Mouse (Mus musculus) E14TG2a.4 (cell line): ENCODE results near the gene Csf2ra.
"Not testable (repeated sequence)": the region's sequence is repeated elsewhere in the genome, so short reads cannot be mapped to it uniquely, and the experiment has no call there.

Source experiments
- H3K27me3 ChIP-seq: 2 replicates; pipeline ENCODE4 v1.6.1; 2014; ENCODE audit warnings: low read length, control low read depth; ENCODE audit not compliant: insufficient read depth
- H3K36me3 ChIP-seq: 2 replicates; pipeline ENCODE4 v1.6.1; 2014; ENCODE audit warnings: low read length, control low read depth; ENCODE audit not compliant: insufficient read depth
- H3K4me1 ChIP-seq: replicated peaks from 2 replicates; pipeline ENCODE4 v1.6.1; 2014; ENCODE audit warnings: low read depth, low read length, control low read depth
- H3K4me3 ChIP-seq: replicated peaks from 2 replicates; pipeline ENCODE4 v1.5.1; 2014; ENCODE audit warnings: mild to moderate bottlenecking, low read length
- H3K9me3 ChIP-seq: 2 replicates; pipeline ENCODE4 v1.6.1; 2014; ENCODE audit warnings: low read length, control low read depth
- CTCF ChIP-seq: conservative IDR thresholded peaks from 2 replicates; pipeline ENCODE4 v1.5.1; 2014; ENCODE audit warnings: low read length
- NANOG ChIP-seq: IDR thresholded peaks from 2 replicates; pipeline ENCODE4 v1.6.1; 2014; ENCODE audit warnings: borderline replicate concordance, low read length, mixed read lengths
- POU5F1 ChIP-seq: IDR thresholded peaks from 2 replicates; pipeline ENCODE4 v1.6.1; 2014; ENCODE audit warnings: low read length, borderline replicate concordance

The Csf2ra gene

DNA sequence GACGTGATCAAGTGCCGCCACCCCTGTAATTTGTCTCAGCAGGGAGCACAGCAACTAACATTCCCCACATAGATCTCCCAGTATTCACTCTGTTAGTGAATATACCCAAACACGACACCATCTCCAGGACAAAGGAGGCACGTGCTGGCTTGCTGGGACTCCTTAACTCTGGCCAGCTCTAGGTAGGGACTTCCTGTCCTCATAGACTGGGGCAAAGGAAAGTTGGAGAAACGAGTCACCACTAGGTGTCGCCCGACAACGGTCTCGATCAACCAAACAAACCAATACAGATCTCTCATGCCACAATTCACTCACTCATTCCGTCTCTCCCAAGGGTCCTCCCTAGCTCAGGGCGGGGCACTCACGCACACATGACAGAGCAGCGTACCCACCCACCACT lies 28.9 kb downstream of the Csf2ra start:
- no peaks in the 10 kb centered on the region for H3K9me3 ChIP-seq
- no peaks in the 10 kb centered on the region for H3K36me3 ChIP-seq
- no peak overlapping the region for H3K4me3 ChIP-seq
- 0 out of 2 replicates have a peak, but pooled peaks cover 3% of the 10 kb centered on the region for H3K4me1 ChIP-seq
- TF ChIP-seq NANOG (no peak), POU5F1 (no peak), CTCF (0 out of 2 replicates have a peak, but pooled peaks have one; percentile 40)
- H3K27me3 ChIP-seq = no peaks in the 10 kb centered on the region

- not testable (repeated sequence) for H3K4me3 ChIP-seq, H3K9me3 ChIP-seq, H3K27me3 ChIP-seq, H3K4me1 ChIP-seq, H3K36me3 ChIP-seq
Measured at GRCm38 (mm10) chr19:61183590-61183989, 44.6 kb downstream of the Csf2ra start, which contains the start of gene Gm6020. Gene Gm6020 (plus strand): TSS chr19:61183890.

DNA sequence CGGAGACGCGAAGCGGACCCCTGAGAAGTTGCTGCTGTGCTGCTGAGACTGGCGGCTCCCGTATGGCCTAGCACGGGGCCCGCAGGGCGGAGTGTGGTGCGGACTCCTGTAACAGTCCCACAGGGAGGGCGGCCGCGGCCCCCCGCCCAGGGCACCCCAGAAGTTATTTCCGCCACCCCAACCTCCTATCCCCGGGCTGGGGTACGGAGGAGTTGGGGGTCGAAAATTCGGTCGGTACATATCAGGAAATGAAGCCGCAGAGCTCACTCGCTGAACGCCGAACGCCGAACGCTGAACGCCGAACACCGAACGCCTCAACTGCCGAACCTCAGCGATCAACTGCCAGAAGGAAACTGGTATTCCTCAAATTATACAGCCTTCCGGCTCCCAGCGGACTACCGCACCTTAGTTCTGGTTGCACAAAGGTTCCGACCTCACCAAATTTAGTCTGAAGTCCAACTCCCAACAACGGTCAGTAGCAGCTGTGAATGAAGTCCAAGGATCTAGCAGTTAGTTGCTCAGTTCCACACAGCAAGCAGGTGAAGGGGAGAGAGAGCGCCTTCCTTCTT lies 52.4 kb downstream of the Csf2ra start, which contains the start of gene Gm7102:
Gene Gm7102, minus strand, starts transcription at position 554 of the 569 bp plus-strand sequence.
- Histone ChIP-seq H3K4me1 (no peaks in the 10 kb centered on the region), H3K9me3 (no peaks in the 10 kb centered on the region), H3K36me3 (no peaks in the 10 kb centered on the region), H3K4me3 (peak within 1 kb of the TSS; percentile 56), H3K27me3 (no peaks in the 10 kb centered on the region)
- no peak for TF ChIP-seq POU5F1
- no peak for TF ChIP-seq CTCF
- no peak for TF ChIP-seq NANOG
